Mouse (Mus musculus) G1E (cell line): ENCODE results near the gene Gm43064. TPM values are rescaled to one million over a fixed set of nuclear protein-coding genes. Genes with fewer than 3 reads are reported as not detected.
A peak's percentile ranks its signal among the peaks of the same experiment; 100 is the strongest.
"Not testable (repeated sequence)": the region's sequence is repeated elsewhere in the genome, so short reads cannot be mapped to it uniquely, and the experiment has no call there.

ENCODE experiments used
- ATAC-seq: 2 replicates; pipeline ENCODE4 v1.8.0; 2016; ENCODE audit warnings: mild to moderate bottlenecking; ENCODE audit not compliant: insufficient number of reproducible peaks, poor library complexity, low FRiP score, severe bottlenecking; ENCODE audit errors: extremely low read depth
- DNase-seq: peaks from one replicate; pipeline ENCODE4 v3.0.0; 2012; ENCODE audit warnings: low spot score
- H3K27me3 ChIP-seq: 2 replicates; pipeline ENCODE4 v1.6.1; 2012; ENCODE audit warnings: mild to moderate bottlenecking, low read length, inconsistent platforms; ENCODE audit not compliant: insufficient read depth
- H3K36me3 ChIP-seq: replicated peaks from 2 replicates; pipeline ENCODE3; 2012; ENCODE audit warnings: mild to moderate bottlenecking, inconsistent platforms
- H3K4me1 ChIP-seq: 2 replicates; pipeline ENCODE4 v1.6.1; 2012; ENCODE audit warnings: low read depth, low read length, inconsistent platforms, mixed read lengths; ENCODE audit not compliant: insufficient read depth
- H3K4me3 ChIP-seq: 2 replicates; pipeline ENCODE4 v1.5.1; 2012; ENCODE audit warnings: low read depth, mild to moderate bottlenecking, inconsistent platforms, low read length, moderate library complexity, mixed read lengths
- H3K9me3 ChIP-seq: replicated peaks from 2 replicates; pipeline ENCODE4 v1.6.1; 2012; ENCODE audit warnings: inconsistent platforms
- CTCF ChIP-seq: IDR thresholded peaks from 2 replicates; pipeline ENCODE4 v1.5.1; 2012; ENCODE audit warnings: low read depth, low read length, inconsistent platforms, mixed read lengths
- GATA1 ChIP-seq: IDR thresholded peaks from 2 replicates; pipeline ENCODE4 v1.6.1; 2012; ENCODE audit warnings: borderline replicate concordance, low read length, inconsistent platforms, mixed read lengths
- GATA2 ChIP-seq: IDR thresholded peaks from 2 replicates; pipeline ENCODE4 v1.6.1; 2012; ENCODE audit warnings: low read depth, low read length, inconsistent platforms, borderline replicate concordance
- POLR2AphosphoS5 ChIP-seq: IDR thresholded peaks from 2 replicates; pipeline ENCODE4 v1.6.1; 2012; ENCODE audit warnings: low read depth, low read length, inconsistent platforms; ENCODE audit not compliant: insufficient replicate concordance
- TAL1 ChIP-seq: conservative IDR thresholded peaks from 2 replicates; pipeline ENCODE4 v1.6.1; 2012; ENCODE audit warnings: low read depth, low read length, inconsistent platforms, mixed read lengths
- polyA plus RNA-seq: library from polyadenylated mRNA; stranded (reverse); fragments of >175 nt; gene quantifications from 2 replicates; pipeline ENCODE4 v1.2.3, GENCODE M21; 2012
- total RNA-seq, 2 experiments: library from RNA; stranded (forward) in 1 of 2; stranded (reverse) in 1 of 2; fragments of 200-1000 nt in 1 of 2; fragments of >200 nt in 1 of 2; fragmentation: Nextera tagmentation in 1 of 2; gene quantifications; 2 replicates each; pipeline ENCODE4 v1.2.3; 2014 to 2017

Gm43064 gene
- total and polyA plus RNA-seq, 3 experiments = 0.05 to 8.7 (median 0.82) TPM

- no peaks in the 10 kb centered on the region for H3K9me3 ChIP-seq
- ATAC-seq (no peak), DNase-seq (no peak)
- no peak overlapping the region; the same call in 1 of the 2 replicates for H3K4me3 ChIP-seq
- peaks cover 36% of the 10 kb centered on the region for H3K4me1 ChIP-seq
- TF ChIP-seq GATA2 (no peak), POLR2AphosphoS5 (no peak), CTCF (no peak), GATA1 (no peak), TAL1 (no peak)
- no peaks in the 10 kb centered on the region for H3K27me3 ChIP-seq
- H3K36me3 ChIP-seq = peaks cover 58% of the 10 kb centered on the region
Observed at GRCm38 (mm10) chr3:103810967-103811366, 1.6 kb downstream of the Gm43064 start.

- no peak for DNase-seq
- no peak for ATAC-seq
- peaks cover 15% of the 10 kb centered on the region for H3K36me3 ChIP-seq
- H3K4me1 ChIP-seq = peaks cover 15% of the 10 kb centered on the region
- H3K27me3 ChIP-seq = no peaks in the 10 kb centered on the region
- H3K4me3 ChIP-seq = no peak overlapping the region
- no peak for TF ChIP-seq GATA1
- TF ChIP-seq POLR2AphosphoS5 = no peak
- TF ChIP-seq CTCF = no peak
- no peak for TF ChIP-seq TAL1
- H3K9me3 ChIP-seq = no peaks in the 10 kb centered on the region
Observed at GRCm38 (mm10) chr3:103827548-103827947, 18.2 kb downstream of the Gm43064 start.

DNA sequence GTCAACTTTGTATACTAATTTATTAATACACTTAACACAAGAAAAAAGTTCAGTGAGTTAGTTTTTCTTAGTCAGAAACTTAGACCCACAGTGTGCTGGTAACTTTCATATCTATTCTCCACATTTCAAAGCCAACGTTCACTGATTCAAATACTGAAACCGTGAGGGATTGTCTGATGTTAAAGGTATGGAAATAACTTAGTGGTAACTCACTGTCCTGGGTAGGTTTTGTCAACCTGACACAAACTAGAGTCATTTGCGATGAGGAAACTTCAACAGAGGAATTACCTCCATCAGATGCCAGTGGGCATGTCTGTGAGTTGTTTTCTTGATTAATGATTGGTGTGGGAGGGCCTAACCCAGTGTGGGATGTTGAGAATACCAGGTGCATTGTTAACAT is 19.7 kb downstream of the Gm43064 start:
- H3K9me3 ChIP-seq = no peaks in the 10 kb centered on the region
- no peak for ATAC-seq
- H3K36me3 ChIP-seq = peaks cover 4% of the 10 kb centered on the region
- H3K4me1 ChIP-seq = peaks cover 20% of the 10 kb centered on the region
- no peaks in the 10 kb centered on the region for H3K27me3 ChIP-seq
- H3K4me3 ChIP-seq = no peak overlapping the region
- DNase-seq = no peak
- TF ChIP-seq TAL1 (no peak), GATA2 (no peak), POLR2AphosphoS5 (no peak), GATA1 (no peak), CTCF (no peak)

GRCm38 (mm10) chr3:103830681-103831080 is 21.3 kb downstream of the Gm43064 start:
- H3K4me3 ChIP-seq, DNase-seq, ATAC-seq, H3K36me3 ChIP-seq, H3K27me3 ChIP-seq, H3K9me3 ChIP-seq: not testable (repeated sequence)
- peaks cover 20% of the 10 kb centered on the region for H3K4me1 ChIP-seq

DNA sequence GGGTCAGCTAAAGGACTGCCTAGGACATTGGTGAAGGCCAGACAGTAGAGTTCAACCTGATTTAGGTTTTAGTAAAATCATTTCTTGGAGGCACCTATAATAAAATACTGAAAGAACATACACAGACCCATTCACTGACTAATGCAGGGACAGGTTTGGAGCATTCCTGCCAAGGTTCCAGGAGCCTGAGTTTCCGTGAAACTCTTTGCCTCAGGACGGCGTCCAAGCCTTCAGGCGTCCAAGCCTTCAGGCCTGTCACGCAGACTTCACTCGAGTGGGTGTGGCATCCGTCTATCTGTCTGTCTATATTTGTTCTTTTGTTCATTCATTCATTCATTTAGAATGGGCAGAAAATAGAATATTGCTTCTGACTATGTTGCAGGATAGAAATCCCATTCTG is 21.8 kb downstream of the Gm43064 start:
- H3K27me3 ChIP-seq = no peaks in the 10 kb centered on the region
- H3K9me3 ChIP-seq = no peaks in the 10 kb centered on the region
- peaks cover 2% of the 10 kb centered on the region for H3K36me3 ChIP-seq
- DNase-seq (no peak), ATAC-seq (no peak)
- no peak overlapping the region for H3K4me3 ChIP-seq
- peaks cover 20% of the 10 kb centered on the region for H3K4me1 ChIP-seq
- TF ChIP-seq GATA1 (no peak), GATA2 (no peak), POLR2AphosphoS5 (no peak), TAL1 (no peak), CTCF (no peak)

GRCm38 (mm10) chr3:103832426-103832825 is 23.1 kb downstream of the Gm43064 start, which contains the start of gene Bcl2l15:
Gene Bcl2l15 (plus strand): TSS chr3:103832601.
- no peaks in the 10 kb centered on the region for H3K36me3 ChIP-seq
- H3K9me3 ChIP-seq = no peaks in the 10 kb centered on the region
- H3K27me3 ChIP-seq = no peaks in the 10 kb centered on the region
- peaks cover 20% of the 10 kb centered on the region for H3K4me1 ChIP-seq
- DNase-seq = no peak
- H3K4me3 ChIP-seq = no peak within 1 kb of the TSS
- no peak for TF ChIP-seq TAL1
- ATAC-seq = peak; percentile 63

DNA sequence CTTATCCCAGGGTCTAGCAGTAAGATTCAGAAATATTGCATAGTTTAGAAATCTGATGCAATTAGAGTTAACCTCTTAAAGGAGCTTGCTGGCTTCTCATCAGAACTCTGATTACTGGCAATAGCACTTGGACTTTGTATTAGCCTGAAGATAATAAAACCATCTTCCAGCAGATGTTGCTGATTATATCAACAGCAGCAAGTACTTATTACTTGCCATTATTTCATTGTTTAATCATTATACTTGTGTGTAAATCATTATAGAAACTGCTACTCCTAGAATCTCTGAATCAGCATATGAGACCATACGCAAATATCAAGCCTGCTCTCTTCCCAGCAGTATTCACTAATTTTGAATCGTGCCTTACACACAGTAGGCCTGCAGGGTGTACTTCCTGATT is 24.6 kb downstream of the Gm43064 start:
- H3K4me3 ChIP-seq = no peak overlapping the region
- DNase-seq = no peak
- ATAC-seq = no peak
- H3K4me1 ChIP-seq = peaks cover 20% of the 10 kb centered on the region
- H3K36me3 ChIP-seq = no peaks in the 10 kb centered on the region
- H3K9me3 ChIP-seq = 0 out of 2 replicates have a peak, but pooled peaks cover 1% of the 10 kb centered on the region
- H3K27me3 ChIP-seq = no peaks in the 10 kb centered on the region
- TF ChIP-seq CTCF = no peak
- TF ChIP-seq GATA2 = no peak
- TF ChIP-seq GATA1 = no peak
- no peak for TF ChIP-seq TAL1
- TF ChIP-seq POLR2AphosphoS5 = no peak
